Mouse (Mus musculus) brain, embryonic 14.5 days (tissue): ENCODE results near the gene Soga3. TPM values are rescaled to one million over a fixed set of nuclear protein-coding genes. Genes with fewer than 3 reads are reported as not detected.
A peak's percentile ranks its signal among the peaks of the same experiment; 100 is the strongest.

Source experiments
- DNase-seq: peaks from one replicate; pipeline ENCODE4 v3.0.0-alpha.2; 2011; ENCODE audit warnings: low read depth
- CTCF ChIP-seq: fragments of 200-500 bp; IDR thresholded peaks from 2 replicates; pipeline ENCODE4 v1.5.1; 2012; ENCODE audit warnings: inconsistent platforms, mild to moderate bottlenecking, moderate library complexity, borderline replicate concordance; ENCODE audit not compliant: insufficient read depth, insufficient read length; ENCODE audit errors: extremely low read depth
- POLR2A ChIP-seq: fragments of 200-500 bp; IDR thresholded peaks from 2 replicates; pipeline ENCODE4 v1.6.1; 2012; ENCODE audit warnings: mild to moderate bottlenecking, inconsistent platforms, borderline replicate concordance; ENCODE audit not compliant: poor library complexity, insufficient read depth, insufficient read length, severe bottlenecking; ENCODE audit errors: extremely low read depth
- polyA plus RNA-seq: library from polyadenylated mRNA; depleted of rRNA; stranded (reverse); fragments of >200 nt; gene quantifications from 2 replicates; pipeline ENCODE4 v1.2.3, GENCODE M21; 2012; rRNA removed

Gene Soga3
- polyA plus RNA-seq, 1 experiment = 102 TPM

GRCm38 (mm10) chr10:29213534-29214100, 70.0 kb downstream of the Soga3 start:
- TF ChIP-seq CTCF (no peak), POLR2A (no peak)
- DNase-seq = peak; percentile 76

GRCm38 (mm10) chr10:29216957-29217356, 73.3 kb downstream of the Soga3 start:
- no peak for DNase-seq

GRCm38 (mm10) chr10:29217451-29217850, 73.8 kb downstream of the Soga3 start:
- DNase-seq = peak; percentile 66
- no peak for TF ChIP-seq CTCF
- no peak for TF ChIP-seq POLR2A

More at GRCm38 (mm10) chr10:29216957-29217356, 73.3 kb downstream of the Soga3 start:
- TF ChIP-seq CTCF (no peak), POLR2A (no peak)

GRCm38 (mm10) chr10:29225329-29225728, 81.7 kb downstream of the Soga3 start:
- TF ChIP-seq POLR2A = no peak
- TF ChIP-seq CTCF = no peak
- DNase-seq = no peak

GRCm38 (mm10) chr10:29231208-29231607, 87.6 kb downstream of the Soga3 start:
- no peak for TF ChIP-seq POLR2A
- no peak for TF ChIP-seq CTCF
- peak; percentile 61 for DNase-seq

Other genes starting within 250 kb of the Soga3 start
- not detected in 2 replicates for gene 2310057J18Rik, start 157.5 kb upstream of the Soga3 start, polyA plus RNA-seq
- gene Gm49353, start 55.1 kb downstream of the Soga3 start, polyA plus RNA-seq = 8.7 and 19.1 TPM in 2 replicates
- 55.9 and 70.9 TPM in 2 replicates for gene 9330159F19Rik, start 67.8 kb downstream of the Soga3 start, polyA plus RNA-seq
- 9.4 and 13.5 TPM in 2 replicates for gene Echdc1, start 169.3 kb downstream of the Soga3 start, polyA plus RNA-seq
- gene Rnf146, start 218.6 kb downstream of the Soga3 start, polyA plus RNA-seq = 80.3 and 93.8 TPM in 2 replicates